Mouse (Mus musculus) hindbrain, embryonic 10.5 days (tissue): ENCODE measurements around the gene Arl15. TPM values are rescaled to one million over a fixed set of nuclear protein-coding genes. Genes with fewer than 3 reads are reported as not detected.

Source experiments
- DNase-seq: peaks from one replicate; pipeline ENCODE4 v3.0.0-alpha.2; 2017; ENCODE audit warnings: low spot score
- H3K27ac ChIP-seq: fragments of 300-500 bp; sonication (generic); 2 replicates; pipeline ENCODE4 v1.5.1; 2016; ENCODE audit warnings: mild to moderate bottlenecking, moderate library complexity
- H3K27me3 ChIP-seq: fragments of 300-500 bp; sonication (generic); 2 replicates; pipeline ENCODE4 v1.6.1; 2016; ENCODE audit warnings: mild to moderate bottlenecking; ENCODE audit not compliant: poor library complexity, insufficient read depth, severe bottlenecking
- H3K36me3 ChIP-seq: fragments of 300-500 bp; sonication (generic); 2 replicates; pipeline ENCODE4 v1.6.1; 2016; ENCODE audit warnings: mild to moderate bottlenecking, moderate library complexity
- H3K4me1 ChIP-seq: fragments of 300-500 bp; sonication (generic); replicated peaks from 2 replicates; pipeline ENCODE4 v1.6.1; 2016; ENCODE audit warnings: mild to moderate bottlenecking
- H3K4me3 ChIP-seq: fragments of 300-500 bp; sonication (generic); 2 replicates; pipeline ENCODE4 v1.5.1; 2016; ENCODE audit warnings: mild to moderate bottlenecking, moderate library complexity
- H3K9me3 ChIP-seq: fragments of 300-500 bp; sonication (generic); 2 replicates; pipeline ENCODE4 v1.6.1; 2016; ENCODE audit warnings: mild to moderate bottlenecking, moderate library complexity
- WGBS: fragments of 180-500 bp; shearing (Covaris S2); methylation state at CpG from one replicate; pipeline ENCODE4 v1.1.7; 2016; 5-methylcytosine and 5-hydroxymethylcytosine counted together
- polyA plus RNA-seq: library from polyadenylated mRNA; unstranded; fragments of >200 nt; fragmentation: Nextera tagmentation; extraction: Ambion mirVana; gene quantifications from 2 replicates; pipeline ENCODE4 v1.2.1, GENCODE M21; 2016

Gene Arl15
- polyA plus RNA-seq, 1 experiment from 2014 or later, result 10.8 TPM

- no peaks in the 10 kb centered on the region for H3K36me3 ChIP-seq
- peak; percentile 36 for DNase-seq
- H3K27me3 ChIP-seq, result 0 out of 2 replicates have a peak, but pooled peaks cover 3% of the 10 kb centered on the region
- peak overlapping the region; percentile 10; the same call in 1 of the 2 replicates for H3K4me3 ChIP-seq
- no peaks in the 10 kb centered on the region for H3K9me3 ChIP-seq
- 33% methylated on average over 16 of the region's 16 CpGs for WGBS
- peaks cover 48% of the 10 kb centered on the region for H3K4me1 ChIP-seq
- peak overlapping the region; percentile 60 for H3K27ac ChIP-seq
Measured at GRCm38 (mm10) chr13:113888704-113889103, 94.4 kb downstream of the Arl15 start.

- Histone ChIP-seq H3K9me3 (no peaks in the 10 kb centered on the region), H3K27me3 (0 out of 2 replicates have a peak, but pooled peaks cover 3% of the 10 kb centered on the region), H3K4me1 (peaks cover 45% of the 10 kb centered on the region), H3K27ac (peak overlapping the region; percentile 60), H3K36me3 (no peaks in the 10 kb centered on the region), H3K4me3 (no peak overlapping the region)
- WGBS, result 69% methylated on average over 24 of the region's 24 CpGs
- no peak for DNase-seq
Measured at GRCm38 (mm10) chr13:113889140-113890055, 95.1 kb downstream of the Arl15 start.

GRCm38 (mm10) chr13:113896684-113897083 lies 102.4 kb downstream of the Arl15 start:
- Histone ChIP-seq H3K9me3 (no peaks in the 10 kb centered on the region), H3K4me3 (no peak overlapping the region)
- WGBS, result 90% methylated on average over 10 of the region's 10 CpGs

GRCm38 (mm10) chr13:113897498-113897897 lies 103.2 kb downstream of the Arl15 start:
- H3K36me3 ChIP-seq, result no peaks in the 10 kb centered on the region
- DNase-seq, result no peak
- WGBS, result 92% methylated on average over 3 of the region's 3 CpGs
- H3K9me3 ChIP-seq, result no peaks in the 10 kb centered on the region
- no peaks in the 10 kb centered on the region for H3K27me3 ChIP-seq
- H3K4me1 ChIP-seq, result 0 out of 2 replicates have a peak, but pooled peaks cover 6% of the 10 kb centered on the region
- H3K27ac ChIP-seq, result no peak overlapping the region
- H3K4me3 ChIP-seq, result no peak overlapping the region

More at GRCm38 (mm10) chr13:113896684-113897083, 102.4 kb downstream of the Arl15 start:
- H3K27ac ChIP-seq, result no peak overlapping the region
- H3K27me3 ChIP-seq, result no peaks in the 10 kb centered on the region
- 0 out of 2 replicates have a peak, but pooled peaks cover 6% of the 10 kb centered on the region for H3K4me1 ChIP-seq
- no peaks in the 10 kb centered on the region for H3K36me3 ChIP-seq
- no peak for DNase-seq

- no peaks in the 10 kb centered on the region for H3K27me3 ChIP-seq
- no peak overlapping the region for H3K4me3 ChIP-seq
- H3K4me1 ChIP-seq, result 0 out of 2 replicates have a peak, but pooled peaks cover 6% of the 10 kb centered on the region
- 94% methylated on average over 9 of the region's 9 CpGs for WGBS
- H3K36me3 ChIP-seq, result no peaks in the 10 kb centered on the region
- DNase-seq, result no peak
- H3K27ac ChIP-seq, result no peak overlapping the region
- H3K9me3 ChIP-seq, result no peaks in the 10 kb centered on the region
Measured at GRCm38 (mm10) chr13:113897951-113898350, 103.6 kb downstream of the Arl15 start.

GRCm38 (mm10) chr13:113901001-113901545 lies 106.8 kb downstream of the Arl15 start:
- WGBS, result 90% methylated on average over 11 of the region's 11 CpGs
- Histone ChIP-seq H3K27ac (no peak overlapping the region), H3K36me3 (no peaks in the 10 kb centered on the region), H3K9me3 (no peaks in the 10 kb centered on the region), H3K27me3 (no peaks in the 10 kb centered on the region), H3K4me1 (no peaks in the 10 kb centered on the region), H3K4me3 (no peak overlapping the region)
- no peak for DNase-seq

- H3K27me3 ChIP-seq, result no peaks in the 10 kb centered on the region
- DNase-seq, result no peak
- H3K9me3 ChIP-seq, result no peaks in the 10 kb centered on the region
- 91% methylated on average over 6 of the region's 6 CpGs for WGBS
- no peak overlapping the region for H3K27ac ChIP-seq
- no peaks in the 10 kb centered on the region for H3K4me1 ChIP-seq
- no peaks in the 10 kb centered on the region for H3K36me3 ChIP-seq
- H3K4me3 ChIP-seq, result no peak overlapping the region
Measured at GRCm38 (mm10) chr13:113903255-113903654, 109.0 kb downstream of the Arl15 start.

GRCm38 (mm10) chr13:113911986-113912519 lies 117.7 kb downstream of the Arl15 start:
- Histone ChIP-seq H3K4me3 (no peak overlapping the region), H3K36me3 (no peaks in the 10 kb centered on the region), H3K27me3 (peaks cover 10% of the 10 kb centered on the region; the same call in 1 of the 2 replicates), H3K27ac (no peak overlapping the region), H3K4me1 (peaks cover 38% of the 10 kb centered on the region), H3K9me3 (no peaks in the 10 kb centered on the region)
- no peak for DNase-seq
- 53% methylated on average over 11 of the region's 11 CpGs for WGBS

GRCm38 (mm10) chr13:113914551-113914971 lies 120.3 kb downstream of the Arl15 start:
- peaks cover 61% of the 10 kb centered on the region for H3K4me1 ChIP-seq
- peaks cover 10% of the 10 kb centered on the region; the same call in 1 of the 2 replicates for H3K27me3 ChIP-seq
- no peak overlapping the region for H3K4me3 ChIP-seq
- WGBS, result 15% methylated on average over 9 of the region's 9 CpGs
- H3K36me3 ChIP-seq, result no peaks in the 10 kb centered on the region
- H3K9me3 ChIP-seq, result no peaks in the 10 kb centered on the region
- H3K27ac ChIP-seq, result peak overlapping the region; percentile 42
- DNase-seq, result peak; percentile 57

GRCm38 (mm10) chr13:113915700-113916099 lies 121.4 kb downstream of the Arl15 start:
- Histone ChIP-seq H3K4me3 (no peak overlapping the region), H3K36me3 (no peaks in the 10 kb centered on the region), H3K27me3 (peaks cover 10% of the 10 kb centered on the region; the same call in 1 of the 2 replicates), H3K9me3 (no peaks in the 10 kb centered on the region), H3K27ac (peak overlapping the region; percentile 59), H3K4me1 (peaks cover 67% of the 10 kb centered on the region)
- no peak for DNase-seq
- WGBS, result 83% methylated on average over 14 of the region's 14 CpGs

GRCm38 (mm10) chr13:113916761-113917160 lies 122.5 kb downstream of the Arl15 start:
- no peak for DNase-seq
- Histone ChIP-seq H3K27me3 (peaks cover 10% of the 10 kb centered on the region; the same call in 1 of the 2 replicates), H3K36me3 (no peaks in the 10 kb centered on the region), H3K4me3 (no peak overlapping the region), H3K4me1 (peaks cover 67% of the 10 kb centered on the region), H3K9me3 (no peaks in the 10 kb centered on the region), H3K27ac (peak overlapping the region; percentile 91)
- 92% methylated on average over 5 of the region's 5 CpGs for WGBS

- Histone ChIP-seq H3K4me1 (peaks cover 63% of the 10 kb centered on the region), H3K36me3 (no peaks in the 10 kb centered on the region), H3K4me3 (no peak overlapping the region), H3K27me3 (peaks cover 10% of the 10 kb centered on the region; the same call in 1 of the 2 replicates), H3K27ac (peak overlapping the region; percentile 91), H3K9me3 (no peaks in the 10 kb centered on the region)
- DNase-seq, result no peak
- whole genome bisulfite sequencing, result 60% methylated on average over 6 of the region's 6 CpGs
Measured at GRCm38 (mm10) chr13:113917376-113917775, 123.1 kb downstream of the Arl15 start.
